Mouse (Mus musculus): ENCODE data around the gene S100a3.

DNA sequence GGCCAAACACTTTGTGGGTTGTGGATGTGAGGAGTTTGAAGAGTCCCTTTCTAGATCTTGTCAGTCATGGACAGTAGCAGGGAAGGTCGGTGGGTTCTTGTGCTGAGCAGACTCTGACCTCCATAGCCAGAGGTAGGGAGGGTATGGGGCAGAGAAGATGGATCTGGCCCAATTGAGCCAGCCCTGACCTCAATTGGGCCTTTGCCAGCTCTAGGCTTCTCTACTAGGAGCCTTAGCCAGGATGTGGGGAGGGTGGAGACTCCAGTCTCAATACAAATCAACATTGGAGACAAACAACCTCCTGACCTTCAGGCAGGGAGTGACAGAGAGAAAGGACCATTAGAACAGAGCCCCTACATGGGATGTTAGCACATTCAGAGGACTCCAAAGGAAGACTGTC lies 45.1 kb upstream of the S100a3 start:
- no peak for TF ChIP-seq CTCF (IDR thresholded peaks at IDR 0.05; ENCODE audit: extremely low read depth, insufficient read depth, low read length)
- TF ChIP-seq POLR2A (IDR thresholded peaks at IDR 0.05; ENCODE audit: extremely low read depth, insufficient read depth, low read length): no peak

Data from cortical plate, adult 2 months (tissue).